Mouse (Mus musculus) mesoderm, embryonic 11.5 days (tissue): ENCODE measurements around the gene Cap2.

Experiments used
- DNase-seq: peaks from one replicate; pipeline ENCODE4 v3.0.0-alpha.2; 2012; ENCODE audit warnings: low read depth, low spot score

Cap2 gene

DNA sequence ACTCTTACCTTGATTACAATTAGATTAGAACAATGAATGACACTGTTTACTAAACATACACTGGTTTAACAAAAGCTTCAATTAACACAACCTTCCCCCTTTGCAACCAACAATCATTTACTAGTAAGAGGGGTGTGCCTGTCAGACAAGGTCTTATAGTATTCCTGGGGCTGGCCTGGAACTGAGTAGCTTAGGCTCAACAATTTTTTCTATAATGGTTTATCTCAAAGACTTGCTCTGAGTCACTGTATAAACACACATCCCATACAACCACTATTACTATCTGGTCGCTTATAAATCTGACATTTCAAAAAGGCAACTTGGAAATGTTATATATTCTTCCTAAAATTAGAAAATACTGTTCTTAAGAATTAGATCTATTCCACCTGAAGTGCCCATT lies 181.7 kb downstream of the Cap2 start:
- DNase-seq, result no peak

DNA sequence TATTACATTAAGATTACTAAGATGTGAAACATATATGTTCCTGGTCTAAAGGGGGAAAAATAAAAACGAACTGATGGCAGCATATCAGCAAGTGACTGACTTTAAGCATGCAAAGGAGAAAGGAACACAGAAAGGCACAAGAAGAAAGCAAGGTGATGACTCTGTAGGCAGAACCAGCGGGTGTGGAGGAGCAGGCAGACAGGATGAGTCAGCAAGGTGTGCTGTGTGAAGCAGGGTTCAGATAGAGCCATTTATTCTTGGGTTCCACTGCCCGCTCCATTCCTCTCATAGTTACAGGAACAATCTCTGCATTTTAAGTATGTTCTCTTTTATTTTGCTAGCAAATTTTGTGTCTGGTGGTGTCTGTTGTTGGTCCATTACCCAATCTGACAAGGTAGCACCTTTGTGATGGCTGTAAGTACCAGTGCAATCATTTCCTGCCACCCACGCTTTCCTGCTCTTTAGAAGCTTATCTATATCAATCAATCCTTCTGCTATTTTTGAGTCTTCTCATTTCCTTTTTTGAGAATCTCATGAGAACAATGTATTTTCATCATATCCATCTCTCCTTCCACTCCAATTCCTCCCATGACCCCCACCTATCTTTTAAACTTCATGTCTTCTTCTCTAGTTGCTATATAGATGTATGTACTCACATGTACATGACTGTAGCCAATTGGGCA lies 189.1 kb downstream of the Cap2 start:
- no peak for DNase-seq

DNA sequence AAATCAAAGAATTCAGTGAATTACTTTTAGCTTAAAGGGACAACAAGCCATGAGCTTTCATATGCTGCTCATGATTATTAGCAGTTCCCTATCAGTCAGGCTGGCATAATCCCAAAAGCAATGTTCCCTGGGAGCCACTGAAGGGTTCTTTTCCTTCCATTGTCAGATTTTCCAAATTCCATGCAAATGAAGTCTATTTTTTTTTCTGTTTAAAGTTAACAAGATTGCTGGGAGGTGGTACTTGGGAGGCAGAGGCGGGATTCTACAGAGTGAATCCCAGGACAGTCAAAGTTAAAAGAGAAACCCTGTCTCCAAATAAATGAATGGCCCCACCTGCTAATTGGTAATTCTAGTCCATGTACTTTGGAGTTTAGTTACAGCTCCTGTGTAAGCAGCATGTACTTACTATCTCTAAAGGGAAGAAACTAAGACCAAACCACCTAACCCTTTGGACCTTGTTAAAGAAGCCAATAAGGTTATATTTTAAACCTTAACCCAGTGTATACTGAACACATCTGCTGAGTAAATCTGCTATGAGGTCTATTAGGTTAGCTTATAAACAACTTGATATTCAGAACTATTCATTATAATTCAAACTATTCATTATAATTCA lies 193.8 kb downstream of the Cap2 start:
- no peak for DNase-seq

DNA sequence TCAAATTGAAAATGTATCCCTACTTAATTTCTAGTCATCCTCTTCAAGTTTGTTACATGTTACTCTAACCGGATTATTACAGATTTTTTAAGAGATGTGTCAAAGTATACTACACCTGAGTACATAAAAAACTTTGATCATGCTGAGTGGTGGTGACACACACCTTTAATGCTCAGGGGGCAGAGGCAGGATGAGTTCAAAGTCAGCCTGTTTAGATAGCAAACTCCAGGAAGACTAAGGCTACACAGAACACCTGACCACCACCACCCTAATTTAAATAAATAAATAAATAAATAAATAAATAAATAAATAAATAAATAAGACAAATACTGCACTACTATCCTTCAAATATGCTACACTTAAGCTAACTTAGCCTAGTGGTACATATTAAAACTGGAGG lies 194.3 kb downstream of the Cap2 start:
- no peak for DNase-seq

DNA sequence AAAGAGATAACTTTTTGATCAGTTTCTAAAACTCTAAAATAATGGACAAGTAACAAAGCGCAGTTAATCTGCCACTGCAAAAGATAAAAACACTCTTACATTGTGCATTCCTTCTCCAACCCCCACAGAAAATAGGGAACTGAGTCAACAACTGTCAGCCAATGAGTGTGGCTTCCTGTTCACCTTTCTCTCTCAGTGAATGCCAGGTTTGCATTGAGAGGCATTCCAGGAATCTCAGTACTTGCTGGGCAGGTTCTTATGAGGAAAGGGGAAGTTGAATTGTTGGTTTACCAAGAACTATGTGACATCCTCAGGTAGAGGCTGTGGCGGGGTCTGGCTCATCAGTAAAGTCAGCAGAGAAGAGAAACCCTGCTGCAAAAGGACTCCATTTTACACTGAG lies 195.1 kb downstream of the Cap2 start:
- no peak for DNase-seq

DNA sequence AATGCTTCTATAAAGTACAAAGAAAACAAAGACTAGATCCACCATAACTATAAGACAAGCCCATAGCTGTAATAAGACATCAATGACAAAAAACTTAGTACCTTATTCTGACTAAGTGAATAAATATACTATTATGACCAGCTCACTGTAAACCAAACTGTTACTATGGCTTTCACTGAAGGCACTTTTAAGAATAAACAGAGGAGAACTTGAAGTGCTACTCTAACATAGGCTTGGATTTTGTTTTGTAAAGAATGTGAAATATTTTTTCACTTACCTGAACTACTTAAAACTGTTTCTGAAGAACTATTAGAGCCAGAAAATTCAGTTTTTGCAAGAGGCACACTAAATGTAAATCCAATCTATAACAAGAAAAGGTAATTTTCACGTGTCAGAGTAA lies 197.7 kb downstream of the Cap2 start:
- no peak for DNase-seq
